Mouse (Mus musculus) neural tube, postnatal 0 days (tissue): Measurements from ENCODE around the gene Fuom. TPM values are rescaled to one million over a fixed set of nuclear protein-coding genes. Genes with fewer than 3 reads are reported as not detected.

Experiments used
- polyA plus RNA-seq: library from polyadenylated mRNA; unstranded; fragments of >200 nt; fragmentation: Nextera tagmentation; extraction: Ambion mirVana; gene quantifications from 2 replicates; pipeline ENCODE4 v1.2.1, GENCODE M21; 2015

Gene Fuom
- polyA plus RNA-seq, result 64.5 and 69.4 TPM in 2 replicates

DNA sequence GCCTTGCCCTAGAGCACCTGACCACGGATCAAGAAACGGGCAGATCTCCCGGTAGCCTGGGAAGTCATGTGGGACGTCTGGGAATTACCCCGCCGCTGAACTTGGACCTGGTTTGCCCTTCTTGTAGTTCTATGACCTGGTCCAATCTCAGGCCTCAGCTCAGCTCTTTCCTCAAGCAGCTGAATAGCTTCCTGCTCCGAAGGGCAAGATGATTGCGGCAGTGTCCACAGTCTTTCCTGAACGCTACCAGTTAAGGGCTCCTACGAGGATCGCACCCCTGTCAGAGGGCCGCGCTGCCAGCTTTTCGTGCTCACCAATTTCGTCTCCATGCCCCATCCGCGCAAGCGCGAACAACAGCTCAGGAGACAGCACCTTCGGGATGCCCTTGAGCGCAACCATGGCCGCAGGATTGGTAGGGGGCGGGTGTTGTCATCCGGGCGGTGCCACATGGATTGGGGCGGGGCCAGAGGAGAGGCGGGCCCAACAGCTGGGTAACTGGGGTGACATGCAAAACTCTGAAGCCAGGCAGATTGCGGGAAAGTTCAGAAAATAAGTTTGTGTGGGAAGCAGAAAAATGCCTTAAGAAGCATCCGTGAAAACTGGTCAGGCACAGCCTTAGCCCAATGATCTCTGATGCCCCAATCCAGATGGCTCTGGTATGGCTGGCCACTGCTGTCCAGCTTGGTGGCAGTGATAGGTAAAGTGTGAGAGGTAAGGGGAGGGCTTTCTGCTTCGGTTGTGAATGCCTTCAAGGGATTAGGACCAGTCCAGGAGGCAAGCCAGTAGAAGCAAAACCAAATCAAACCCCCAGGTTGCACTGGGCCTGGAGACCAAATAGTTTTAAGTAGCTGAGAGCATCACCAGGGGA, at the start of gene Fuom:
TSS of gene Fuom (minus strand) at position 449 of the 868 bp plus-strand sequence.

GRCm38 (mm10) chr7:140137135-140138020, 35.1 kb upstream of the Fuom start, which contains the start of gene Mtg1:
Gene Mtg1 (plus strand): TSS chr7:140137564.

DNA sequence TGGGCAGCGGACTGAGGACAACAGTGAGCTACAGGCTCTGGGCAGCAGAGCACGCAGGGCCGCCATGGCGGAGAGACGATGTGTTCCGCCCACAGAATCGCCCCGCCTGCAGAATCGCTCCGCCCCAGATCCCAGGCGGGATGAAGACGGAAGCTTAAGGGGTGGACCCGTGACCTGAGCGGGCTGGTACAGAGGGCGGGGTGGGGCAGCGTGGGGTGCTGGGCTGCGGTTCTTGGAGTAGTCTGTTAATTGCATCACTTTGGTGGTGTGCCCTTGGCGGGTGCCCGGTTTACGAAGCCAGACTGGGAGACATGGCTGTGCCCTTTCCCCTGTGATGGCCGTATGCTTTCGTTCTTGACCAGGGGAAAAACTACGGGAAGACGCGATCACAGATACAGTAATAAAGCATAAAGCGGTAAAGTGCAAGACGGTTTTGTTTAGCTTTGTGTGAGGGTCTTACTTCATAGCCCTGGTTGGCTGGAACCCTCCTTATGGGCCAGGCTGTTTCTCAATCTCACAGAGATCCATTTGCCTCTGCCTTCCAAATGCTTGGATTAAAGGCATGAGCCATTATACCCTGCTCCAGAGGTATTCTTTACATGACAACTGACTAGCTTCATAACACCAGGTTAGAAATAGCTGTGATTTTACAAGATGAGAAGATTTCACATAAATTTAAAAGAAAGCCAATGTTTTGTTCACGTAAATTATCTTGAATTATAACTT, 14.3 kb upstream of the Fuom start, which contains the start of gene Echs1:
TSS of gene Echs1 (minus strand) at position 148 of the 726 bp plus-strand sequence.

DNA sequence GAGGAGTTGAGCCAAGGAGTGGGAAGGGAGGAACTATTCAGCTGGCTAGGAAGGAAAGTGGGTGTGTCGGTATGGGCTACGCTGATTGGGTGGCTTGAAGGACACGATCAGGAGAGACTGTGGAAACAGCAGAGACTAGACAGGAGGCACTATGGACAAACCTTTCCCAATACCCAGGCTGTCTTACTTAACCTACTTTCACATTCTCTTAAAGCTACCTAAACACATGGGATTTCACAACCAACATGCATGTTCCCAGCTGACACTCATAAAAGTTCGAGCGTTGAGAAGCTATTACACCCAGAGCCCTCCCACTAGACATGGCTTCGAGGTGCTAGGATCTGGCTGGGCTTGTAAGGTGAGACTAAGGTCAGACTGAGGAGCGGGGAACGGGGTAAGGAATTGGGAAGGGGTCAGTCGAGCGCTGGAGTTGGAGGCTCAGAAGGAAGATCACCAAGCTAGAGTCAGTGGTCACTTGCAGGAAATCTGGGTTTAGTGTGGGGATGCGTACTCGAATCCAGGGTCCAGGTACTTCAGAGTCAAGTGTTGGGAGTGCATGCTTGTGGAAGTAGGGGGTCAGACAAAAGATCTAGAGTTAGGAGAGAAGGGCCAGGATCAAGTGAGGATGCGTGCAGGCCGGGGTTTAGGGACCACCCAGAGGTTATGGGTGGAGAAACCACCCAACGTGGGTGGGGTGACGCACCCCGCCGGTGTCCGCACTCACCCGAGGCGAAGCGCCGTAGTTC, 13.5 kb upstream of the Fuom start, which contains the start of gene Paox:
TSS of gene Paox (plus strand) at position 217 of the 746 bp plus-strand sequence.

DNA sequence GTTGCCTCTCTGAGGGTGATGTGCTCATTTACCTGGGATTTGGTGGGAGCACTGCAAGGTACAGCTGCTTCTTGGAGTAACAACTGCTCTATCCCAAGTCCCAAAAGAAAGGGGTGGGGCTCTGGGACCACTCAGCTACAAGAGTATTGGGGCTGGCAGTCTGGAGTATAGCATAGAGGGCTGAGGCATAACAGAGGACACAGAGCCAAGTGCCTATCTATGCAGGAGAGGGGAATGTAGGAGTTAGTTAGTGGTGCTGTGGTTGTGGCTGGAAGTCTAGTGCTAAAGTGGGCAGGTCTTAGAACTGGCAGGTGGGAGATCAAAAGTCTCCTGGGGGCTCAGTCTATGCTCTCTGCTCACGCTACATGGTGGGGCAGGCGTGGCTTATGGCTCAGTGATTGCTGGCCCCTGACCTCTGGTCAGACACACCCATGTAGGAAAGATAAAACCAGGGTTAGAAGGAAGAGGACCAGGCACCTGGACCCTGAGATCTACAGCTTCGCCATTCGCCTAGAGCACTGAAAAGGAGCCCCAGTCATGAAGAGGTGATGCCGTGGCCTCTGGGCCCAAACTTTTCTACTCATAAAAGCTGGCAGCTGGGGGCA, 9.2 kb downstream of the Fuom start, which contains the start of gene Prap1:
TSS of gene Prap1 (plus strand) at position 472 of the 605 bp plus-strand sequence.

GRCm38 (mm10) chr7:140082242-140082678, 20.0 kb downstream of the Fuom start, which contains the start of gene Caly:
Gene Caly (minus strand): TSS chr7:140082548.

GRCm38 (mm10) chr7:140048361-140049114, 53.7 kb downstream of the Fuom start, which contains the start of gene Msx3:
Gene Msx3 (minus strand): TSS chr7:140049089.

Other genes starting within 250 kb of the Fuom start
- 12.1 and 14.6 TPM in 2 replicates for gene Kndc1, start 207.7 kb downstream of the Fuom start, polyA plus RNA-seq
- gene Utf1, start 158.7 kb downstream of the Fuom start, polyA plus RNA-seq, result not detected in 2 replicates
- 1.1 and 1.5 TPM in 2 replicates for gene 6430531B16Rik, start 123.7 kb downstream of the Fuom start, polyA plus RNA-seq
- gene Adam8, start 109.9 kb downstream of the Fuom start, polyA plus RNA-seq, result 0.85 and 0.88 TPM in 2 replicates
- gene Zfp511, start 66.0 kb downstream of the Fuom start, polyA plus RNA-seq, result 52.0 and 54.8 TPM in 2 replicates
- 44.1 and 46.2 TPM in 2 replicates for gene Tubgcp2, start 65.8 kb downstream of the Fuom start, polyA plus RNA-seq
- 0.79 and 0.99 TPM in 2 replicates for gene Msx3, start 53.4 kb downstream of the Fuom start, polyA plus RNA-seq
- gene Caly, start 19.9 kb downstream of the Fuom start, polyA plus RNA-seq, result 625 and 662 TPM in 2 replicates
- gene Prap1, start 9.0 kb downstream of the Fuom start, polyA plus RNA-seq, result not detected in 2 replicates
- 8.7 and 11.0 TPM in 2 replicates for gene Paox, start 13.4 kb upstream of the Fuom start, polyA plus RNA-seq
- 127 and 133 TPM in 2 replicates for gene Echs1, start 14.0 kb upstream of the Fuom start, polyA plus RNA-seq
- 30.5 and 34.5 TPM in 2 replicates for gene Mtg1, start 35.1 kb upstream of the Fuom start, polyA plus RNA-seq
- gene Sprn, start 52.4 kb upstream of the Fuom start, polyA plus RNA-seq, result 31.2 and 31.7 TPM in 2 replicates
- not detected in 2 replicates for gene Olfr522, start 62.3 kb upstream of the Fuom start, polyA plus RNA-seq
- not detected in 2 replicates for gene Olfr523, start 70.8 kb upstream of the Fuom start, polyA plus RNA-seq
- not detected in 2 replicates for gene Olfr524, start 103.5 kb upstream of the Fuom start, polyA plus RNA-seq
- not detected in 2 replicates for gene Cd163l1, start 115.8 kb upstream of the Fuom start, polyA plus RNA-seq
- gene 5830411N06Rik, start 144.8 kb upstream of the Fuom start, polyA plus RNA-seq, result not detected in 2 replicates
- gene Olfr525, start 218.4 kb upstream of the Fuom start, polyA plus RNA-seq, result not detected in 2 replicates
- gene Olfr527, start 231.6 kb upstream of the Fuom start, polyA plus RNA-seq, result not detected in 2 replicates